Mouse (Mus musculus) right cerebral cortex, postnatal 4 days (tissue): ENCODE results near the gene Chd9.

Source experiments
- DNase-seq: peaks from one replicate; pipeline ENCODE4 v3.0.0-alpha.2; 2022

Gene Chd9

DNA sequence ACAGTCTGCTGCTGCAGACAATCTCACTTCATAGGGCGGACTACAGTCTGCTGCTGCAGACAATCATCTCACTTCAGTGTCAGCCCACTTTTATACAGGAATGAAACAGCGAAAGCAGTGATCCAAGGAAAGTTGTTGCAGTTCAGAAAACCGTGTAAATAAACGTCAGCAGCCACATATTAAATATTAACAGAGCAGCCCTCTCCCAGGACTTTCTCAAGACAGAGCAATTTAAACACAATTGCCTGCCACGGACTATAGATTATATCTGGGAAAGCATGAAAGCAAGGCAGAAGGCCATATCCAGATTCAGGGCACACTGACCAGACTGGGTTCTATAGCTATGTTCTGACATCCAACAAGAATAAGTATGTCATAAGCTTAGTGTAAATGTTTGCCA is 266.0 kb downstream of the Chd9 start:
- no peak for DNase-seq

DNA sequence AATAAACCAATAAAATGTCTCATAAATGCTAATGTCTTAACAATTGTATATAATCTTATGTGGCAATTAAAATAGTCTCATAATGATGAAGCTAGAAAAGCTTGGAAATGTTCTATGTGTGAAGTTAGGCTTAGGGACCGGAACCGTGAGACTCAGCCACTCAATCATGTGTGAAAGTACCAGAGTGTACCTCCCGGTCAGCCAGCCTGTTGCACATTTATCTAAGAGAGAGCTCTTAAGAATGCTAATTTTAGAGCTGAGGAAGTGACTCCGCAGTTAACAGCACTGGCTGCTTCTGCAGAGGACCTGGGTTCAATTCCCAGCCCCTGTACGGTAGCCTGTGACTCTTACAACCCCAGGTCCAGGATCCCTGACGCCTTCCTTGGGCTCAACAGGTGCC is 270.0 kb downstream of the Chd9 start:
- DNase-seq: no peak
